Mouse (Mus musculus) small intestine, adult 2 months (tissue): Measurements from ENCODE around the gene Lrrc1. TPM values are rescaled to one million over a fixed set of nuclear protein-coding genes. Genes with fewer than 3 reads are reported as not detected.

Experiments used
- H3K27ac ChIP-seq: fragments of 200-500 bp; 2 replicates; pipeline ENCODE4 v1.5.1; 2012; ENCODE audit warnings: low read depth, low read length, control low read depth, inconsistent platforms; ENCODE audit not compliant: insufficient read depth
- H3K27me3 ChIP-seq: fragments of 200-500 bp; 2 replicates; pipeline ENCODE4 v1.6.1; 2012; ENCODE audit warnings: mild to moderate bottlenecking, moderate library complexity, low read length, inconsistent platforms; ENCODE audit not compliant: control insufficient read depth, insufficient read depth
- H3K36me3 ChIP-seq: fragments of 200-500 bp; 2 replicates; pipeline ENCODE4 v1.6.1; 2012; ENCODE audit warnings: mild to moderate bottlenecking, low read length, control low read depth, inconsistent platforms; ENCODE audit not compliant: control insufficient read depth, insufficient read depth
- H3K4me1 ChIP-seq: fragments of 200-500 bp; 2 replicates; pipeline ENCODE4 v1.6.1; 2012; ENCODE audit warnings: low read length, inconsistent platforms, mixed read lengths; ENCODE audit not compliant: control insufficient read depth, insufficient read depth, insufficient read length
- H3K4me3 ChIP-seq: fragments of 200-500 bp; 2 replicates; pipeline ENCODE4 v1.5.1; 2012; ENCODE audit warnings: low read depth, mild to moderate bottlenecking, control low read depth, inconsistent platforms, low read length, moderate library complexity
- CTCF ChIP-seq: fragments of 200-500 bp; IDR thresholded peaks from 2 replicates; pipeline ENCODE4 v1.5.1; 2012; ENCODE audit warnings: low read depth, mild to moderate bottlenecking, control low read depth, inconsistent platforms, low read length, moderate library complexity, mixed read lengths; ENCODE audit not compliant: insufficient replicate concordance, insufficient read length; ENCODE audit errors: extremely low read depth
- POLR2A ChIP-seq: fragments of 200-500 bp; IDR thresholded peaks from 2 replicates; pipeline ENCODE4 v1.6.1; 2012; ENCODE audit warnings: low read depth, mild to moderate bottlenecking, control low read depth, inconsistent platforms, low read length, moderate library complexity
- WGBS: fragments of 180-500 bp; shearing (Covaris S2); methylation state at CpG from one replicate; pipeline ENCODE4 v1.1.7; 2018; 5-methylcytosine and 5-hydroxymethylcytosine counted together
- polyA plus RNA-seq: library from polyadenylated mRNA; depleted of rRNA; stranded (reverse); fragments of >200 nt; gene quantifications from 2 replicates; pipeline ENCODE4 v1.2.3, GENCODE M21; 2012

Gene Lrrc1
- polyA plus RNA-seq, 1 experiment: 112 TPM

DNA sequence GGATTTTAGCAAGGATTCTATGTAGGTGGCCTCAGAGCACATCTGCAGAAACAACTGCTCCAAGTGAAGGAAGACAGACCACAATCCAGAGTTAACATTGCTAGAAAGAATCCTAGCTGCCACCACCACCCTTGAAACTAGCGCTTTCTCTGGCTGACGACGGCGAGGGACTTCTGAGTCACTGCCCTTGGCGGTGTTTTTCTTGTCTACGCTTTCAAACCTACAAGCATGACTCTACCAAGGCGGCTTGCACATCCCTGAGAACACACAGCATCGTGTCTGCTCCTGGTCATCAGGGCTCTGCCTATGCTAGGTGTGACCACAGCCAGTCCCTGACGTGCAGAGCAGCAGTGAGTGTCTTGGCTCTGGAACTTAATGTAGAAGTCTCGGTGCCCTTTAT lies 59.9 kb downstream of the Lrrc1 start:
- H3K4me1 ChIP-seq: peaks cover 16% of the 10 kb centered on the region
- H3K27ac ChIP-seq: no peak overlapping the region
- H3K27me3 ChIP-seq: no peaks in the 10 kb centered on the region
- no peaks in the 10 kb centered on the region for H3K36me3 ChIP-seq
- no peak overlapping the region for H3K4me3 ChIP-seq
- 92% methylated on average over 10 of the region's 10 CpGs for whole genome bisulfite sequencing
- TF ChIP-seq POLR2A (no peak), CTCF (no peak)

DNA sequence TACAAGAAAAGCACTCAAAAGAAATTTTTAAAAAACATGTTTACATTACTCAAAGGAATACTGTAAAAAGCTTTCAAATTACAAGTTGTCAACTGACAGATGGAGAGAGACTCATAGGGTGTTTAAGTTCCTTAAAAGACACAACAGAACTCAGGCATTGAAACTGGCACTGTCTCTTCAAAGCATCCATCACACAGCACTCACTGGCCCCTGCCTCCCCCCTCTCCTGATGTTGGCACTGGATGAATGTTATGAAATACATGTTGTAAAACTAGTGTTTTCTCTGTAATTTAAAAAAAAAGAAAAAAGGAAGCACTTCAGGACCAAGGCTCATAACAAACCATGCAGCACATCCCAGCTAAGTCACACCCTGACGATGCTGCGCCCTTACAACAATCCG lies 61.1 kb downstream of the Lrrc1 start:
- 91% methylated on average over 3 of the region's 3 CpGs for WGBS
- Histone ChIP-seq H3K4me1 (peaks cover 16% of the 10 kb centered on the region), H3K36me3 (no peaks in the 10 kb centered on the region), H3K27ac (no peak overlapping the region), H3K4me3 (no peak overlapping the region), H3K27me3 (no peaks in the 10 kb centered on the region)
- no peak for TF ChIP-seq POLR2A
- TF ChIP-seq CTCF: no peak

DNA sequence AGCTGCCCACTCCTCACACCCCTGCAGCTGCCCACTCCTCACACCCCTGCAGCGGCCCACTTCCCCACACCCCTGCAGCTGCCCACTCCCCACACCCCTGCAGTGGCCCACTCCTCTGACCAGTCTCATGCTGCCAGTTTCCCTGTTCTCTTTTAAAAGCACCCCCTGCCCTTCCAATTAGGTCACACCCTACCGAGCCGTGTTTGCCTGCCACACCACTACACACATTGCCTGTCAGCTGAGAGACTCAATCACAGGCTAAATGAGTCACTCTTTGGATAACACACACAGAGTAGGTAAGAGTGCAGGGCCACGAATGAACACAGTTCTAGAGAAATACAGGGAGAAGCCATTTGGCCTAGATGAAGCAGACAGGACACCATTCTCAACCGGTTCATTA lies 62.4 kb downstream of the Lrrc1 start:
- Histone ChIP-seq H3K4me1 (peaks cover 16% of the 10 kb centered on the region), H3K36me3 (no peaks in the 10 kb centered on the region), H3K4me3 (no peak overlapping the region), H3K27ac (no peak overlapping the region), H3K27me3 (no peaks in the 10 kb centered on the region)
- WGBS: 51% methylated on average over 5 of the region's 5 CpGs
- TF ChIP-seq POLR2A (no peak), CTCF (no peak)

DNA sequence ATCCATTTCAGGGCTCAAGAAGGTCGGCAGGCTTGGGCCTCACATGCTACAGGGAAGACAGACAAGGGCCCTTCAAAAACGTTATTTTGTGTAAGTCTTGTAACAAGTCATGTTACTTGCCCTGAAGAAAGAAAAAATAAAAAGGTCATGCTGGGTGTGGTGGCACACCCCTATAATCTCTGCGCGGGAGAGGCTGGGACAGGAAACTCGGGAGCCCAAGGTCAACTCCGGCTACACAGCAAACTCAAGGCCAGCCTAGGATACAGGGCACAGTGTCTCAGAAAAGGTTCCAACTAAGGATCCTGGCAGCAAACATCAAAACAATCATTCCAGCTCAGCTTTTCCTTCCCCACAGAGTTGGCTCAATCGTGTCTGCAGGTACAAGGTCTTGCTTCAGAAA lies 63.3 kb downstream of the Lrrc1 start:
- no peak for TF ChIP-seq CTCF
- TF ChIP-seq POLR2A: no peak
- 14% methylated on average over 7 of the region's 7 CpGs for WGBS
- peaks cover 16% of the 10 kb centered on the region for H3K4me1 ChIP-seq
- H3K27ac ChIP-seq: peak overlapping the region; percentile 60; the same call in 1 of the 2 replicates
- H3K4me3 ChIP-seq: no peak overlapping the region
- no peaks in the 10 kb centered on the region for H3K27me3 ChIP-seq
- no peaks in the 10 kb centered on the region for H3K36me3 ChIP-seq

DNA sequence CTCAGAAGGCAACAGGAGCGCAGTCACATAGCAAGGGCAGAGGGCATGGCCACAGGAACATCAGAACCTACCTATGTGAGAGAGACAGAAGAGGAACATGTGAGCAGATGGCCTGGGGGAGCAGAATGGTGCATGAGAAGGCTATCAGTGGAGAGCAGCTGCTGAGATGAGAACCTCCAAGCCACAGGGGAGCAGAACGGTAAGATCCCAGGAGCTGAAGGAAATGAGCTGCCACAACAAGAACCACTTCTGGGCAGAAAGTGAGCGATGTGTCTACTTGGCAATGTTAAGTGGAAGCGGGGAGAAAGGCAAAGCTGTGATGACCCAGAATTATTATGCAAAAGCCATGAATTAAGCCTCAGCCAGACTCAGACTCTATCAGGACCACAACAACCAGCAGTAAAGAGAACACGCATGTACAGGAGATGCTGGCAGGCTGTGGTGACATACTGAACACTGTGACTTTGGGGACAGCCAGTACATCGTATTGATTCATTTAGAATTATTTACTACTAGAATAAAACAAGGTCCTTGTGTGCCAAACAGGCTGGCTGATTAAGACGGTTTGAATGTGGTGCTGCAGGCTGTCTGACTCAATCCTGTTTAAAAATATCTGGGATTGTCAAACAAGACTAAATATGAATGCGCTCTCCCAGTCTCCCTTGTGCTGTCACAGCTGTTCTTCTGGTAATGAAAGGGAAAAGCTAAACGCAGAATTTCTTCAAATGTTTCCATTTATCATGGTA lies 63.9 kb downstream of the Lrrc1 start:
- WGBS: 69% methylated on average over 9 of the region's 9 CpGs
- Histone ChIP-seq H3K4me3 (no peak overlapping the region), H3K36me3 (no peaks in the 10 kb centered on the region), H3K4me1 (peaks cover 16% of the 10 kb centered on the region), H3K27me3 (no peaks in the 10 kb centered on the region), H3K27ac (no peak overlapping the region)
- no peak for TF ChIP-seq POLR2A
- TF ChIP-seq CTCF: no peak

DNA sequence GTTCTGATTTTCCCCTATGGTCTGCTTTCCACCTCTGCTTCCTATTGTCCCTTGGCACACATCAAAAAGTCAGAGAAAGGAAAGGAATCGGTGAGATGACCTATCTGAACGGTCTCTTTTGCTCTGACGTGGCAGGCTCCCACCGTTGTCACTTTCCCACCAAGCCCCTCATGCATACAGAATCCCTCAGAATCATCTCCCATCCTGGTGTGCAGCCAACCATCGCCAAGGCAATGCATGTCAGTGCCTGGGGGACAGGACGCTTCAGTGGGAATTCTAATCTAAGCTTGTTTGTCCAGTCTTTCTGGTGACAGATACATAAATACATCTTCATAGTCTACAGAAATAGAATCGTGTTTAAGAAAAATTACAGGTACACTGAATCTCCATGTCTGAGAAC lies 64.7 kb downstream of the Lrrc1 start:
- no peaks in the 10 kb centered on the region for H3K36me3 ChIP-seq
- 91% methylated on average over 7 of the region's 7 CpGs for WGBS

DNA sequence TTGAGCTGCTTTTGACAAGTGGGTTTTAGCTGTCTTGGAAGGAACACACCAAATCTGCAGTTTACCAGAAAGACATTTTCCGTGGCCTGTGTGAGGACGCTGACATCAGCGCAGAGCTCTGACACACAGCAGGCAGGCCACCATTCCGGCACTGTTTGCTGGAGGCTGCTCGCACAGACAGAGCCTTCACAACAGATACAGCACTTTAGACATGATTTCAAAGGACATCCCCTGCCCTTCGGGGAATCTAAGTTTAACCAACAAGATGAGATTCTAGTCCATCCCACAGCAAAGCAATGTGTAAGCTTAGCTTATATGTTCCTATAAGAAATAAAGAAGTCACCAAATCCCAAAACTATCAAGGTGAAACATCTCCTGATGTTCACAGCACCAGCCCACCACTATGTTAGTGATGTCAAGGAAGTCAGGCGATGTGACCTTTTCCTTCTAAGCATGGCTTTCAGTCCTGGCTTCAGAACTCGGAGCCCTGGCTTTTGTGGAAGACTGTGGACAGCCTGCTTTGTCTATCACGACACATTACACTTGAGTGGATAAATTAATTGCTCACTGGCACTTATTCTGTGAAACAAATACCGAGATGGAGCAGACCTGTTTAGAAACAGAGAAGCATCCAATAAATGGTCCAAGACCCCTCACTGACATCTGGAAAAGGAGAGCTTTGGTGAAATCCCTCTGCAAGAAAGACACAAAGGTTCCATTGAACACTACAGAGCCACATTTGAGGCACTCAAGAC lies 66.3 kb downstream of the Lrrc1 start:
- WGBS: 90% methylated on average over 10 of the region's 10 CpGs
- TF ChIP-seq POLR2A (no peak), CTCF (no peak)

More for the DNA sequence above, 64.7 kb downstream of the Lrrc1 start:
- Histone ChIP-seq H3K27me3 (no peaks in the 10 kb centered on the region), H3K4me3 (no peak overlapping the region), H3K27ac (no peak overlapping the region), H3K4me1 (peaks cover 16% of the 10 kb centered on the region)
- TF ChIP-seq POLR2A (no peak), CTCF (no peak)

DNA sequence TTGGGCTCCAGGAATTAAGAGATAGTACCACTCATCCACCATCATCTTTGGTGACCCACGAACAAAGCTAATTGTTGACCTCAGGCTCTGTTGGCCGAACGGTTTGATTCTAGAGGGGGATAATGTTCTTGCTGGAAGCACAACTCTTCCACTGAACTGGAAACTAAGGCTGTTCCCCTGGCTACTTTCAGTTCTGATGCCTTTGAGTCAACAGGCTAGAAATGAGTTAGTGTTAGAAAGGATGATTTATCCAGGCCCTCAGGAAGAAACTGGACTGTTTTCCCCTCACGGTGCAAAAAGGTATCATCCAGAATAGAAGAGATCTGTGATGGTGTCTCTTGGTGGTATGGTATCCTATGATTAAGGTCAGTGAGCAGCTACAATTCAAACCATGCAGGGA lies 70.1 kb downstream of the Lrrc1 start:
- no peaks in the 10 kb centered on the region for H3K27me3 ChIP-seq
- no peak overlapping the region for H3K4me3 ChIP-seq
- no peaks in the 10 kb centered on the region; the same call in 1 of the 2 replicates for H3K4me1 ChIP-seq
- no peaks in the 10 kb centered on the region for H3K36me3 ChIP-seq
- WGBS: 90% methylated on average over 4 of the region's 4 CpGs
- TF ChIP-seq POLR2A (no peak), CTCF (no peak)
- H3K27ac ChIP-seq: no peak overlapping the region

More for the DNA sequence above, 66.3 kb downstream of the Lrrc1 start:
- Histone ChIP-seq H3K36me3 (no peaks in the 10 kb centered on the region), H3K27ac (no peak overlapping the region), H3K4me3 (no peak overlapping the region), H3K27me3 (no peaks in the 10 kb centered on the region), H3K4me1 (peaks cover 16% of the 10 kb centered on the region)
